Mouse (Mus musculus): Measurements from ENCODE around the gene Rnf214. TPM values are rescaled to one million over a fixed set of nuclear protein-coding genes. Genes with fewer than 3 reads are reported as not detected.
"Not testable (repeated sequence)": the region's sequence is repeated elsewhere in the genome, so short reads cannot be mapped to it uniquely, and the experiment has no call there.

Gene Rnf214
- polyA plus RNA-seq, 1 experiment from 2014 or later = 52.1 TPM

DNA sequence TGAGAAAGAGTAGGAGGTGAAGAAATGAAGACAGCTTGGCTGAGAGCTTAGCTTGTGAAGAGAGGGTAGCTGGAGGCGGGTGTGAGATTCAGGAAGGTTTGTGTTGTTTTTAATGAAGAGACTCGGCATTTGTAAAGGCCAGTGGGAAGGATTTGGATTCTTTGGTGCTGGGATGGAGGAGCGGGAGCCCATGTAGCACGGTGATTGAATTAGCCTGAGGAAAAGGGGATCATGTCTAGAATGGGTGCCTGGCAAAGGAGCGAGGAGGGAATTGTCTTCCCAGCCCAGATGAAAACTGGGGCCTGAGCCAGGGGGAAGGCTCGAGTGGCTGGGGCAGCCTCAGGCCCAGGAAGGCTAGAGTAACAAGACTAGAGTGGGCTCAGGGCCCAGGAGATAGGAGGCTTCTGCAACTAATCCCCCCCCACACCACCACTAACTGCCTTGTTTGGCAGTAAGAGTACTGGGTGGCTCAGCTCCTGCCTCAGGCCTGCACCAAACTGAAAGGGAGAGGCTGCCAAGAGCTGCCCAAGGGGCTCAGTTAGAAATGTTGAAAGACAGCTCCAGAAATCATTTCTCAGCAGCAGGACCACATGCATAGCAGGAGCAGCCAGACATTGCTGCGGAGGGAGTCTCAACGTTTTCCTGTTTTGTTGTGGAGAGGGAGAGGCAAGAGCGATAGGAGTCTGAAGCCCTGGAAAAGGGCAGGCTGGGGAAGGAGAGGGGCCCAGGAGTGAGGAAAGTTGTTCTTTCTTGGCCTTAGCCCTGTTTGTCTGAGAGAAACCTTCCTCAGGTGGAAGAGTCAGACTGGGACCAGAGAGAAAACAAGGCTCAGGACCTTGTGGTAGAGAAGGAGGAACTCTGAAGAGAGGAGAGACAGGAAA is 56.9 kb downstream of the Rnf214 start:
- Histone ChIP-seq H3K27me3 (no peaks in the 10 kb centered on the region), H3K9me3 (replicated peaks) (no peaks in the 10 kb centered on the region), H3K4me2 (replicated peaks) (peak overlapping the region; percentile 10; the same call in 1 of the 2 replicates), H3K9ac (no peak overlapping the region), H3K4me3 (replicated peaks) (no peak overlapping the region), H3K4me1 (peaks cover 29% of the 10 kb centered on the region), H3K27ac (replicated peaks) (peak overlapping the region; percentile 90), H3K36me3 (0 out of 2 replicates have a peak, but pooled peaks cover 14% of the 10 kb centered on the region)
- peak; percentile 81 for ATAC-seq (ENCODE audit: insufficient number of reproducible peaks, low FRiP score, low TSS enrichment, low read depth)
- WGBS = 28% methylated on average over 9 of the region's 9 CpGs

- H3K4me2 ChIP-seq (replicated peaks) = no peak overlapping the region
- H3K9ac ChIP-seq = no peak overlapping the region
- H3K27ac ChIP-seq (replicated peaks) = no peak overlapping the region
- no peaks in the 10 kb centered on the region for H3K36me3 ChIP-seq
- 74% methylated on average over 5 of the region's 5 CpGs for WGBS
- no peak overlapping the region for H3K4me3 ChIP-seq (replicated peaks)
- H3K27me3 ChIP-seq = no peaks in the 10 kb centered on the region
- H3K9me3 ChIP-seq (replicated peaks) = no peaks in the 10 kb centered on the region
- ATAC-seq (ENCODE audit: insufficient number of reproducible peaks, low FRiP score, low TSS enrichment, low read depth) = no peak
- peaks cover 29% of the 10 kb centered on the region for H3K4me1 ChIP-seq
Observed at GRCm38 (mm10) chr9:45846891-45847460, 59.7 kb downstream of the Rnf214 start.

DNA sequence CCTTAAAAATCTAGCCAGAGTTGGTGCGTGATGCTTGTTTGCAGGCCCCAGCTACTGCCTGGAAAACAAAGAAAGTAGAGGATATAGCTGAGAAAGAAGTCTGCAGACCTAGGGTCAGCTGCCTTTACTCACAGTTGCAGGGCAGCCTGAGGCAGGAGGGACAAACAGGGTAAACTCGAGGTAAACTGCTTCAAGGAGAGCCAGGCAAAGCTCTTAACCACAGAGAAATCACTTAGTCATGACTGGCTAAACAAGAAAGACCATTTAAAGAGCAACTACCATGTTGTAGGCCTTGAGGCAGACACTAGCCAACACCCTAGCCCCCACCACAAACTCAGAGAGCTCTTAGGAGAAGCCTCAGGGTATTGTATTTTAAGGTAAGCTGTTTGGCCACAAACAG is 60.5 kb downstream of the Rnf214 start:
- H3K36me3 ChIP-seq; H3K9me3 ChIP-seq (replicated peaks); H3K4me3 ChIP-seq (replicated peaks); H3K27ac ChIP-seq (replicated peaks); H3K27me3 ChIP-seq; H3K9ac ChIP-seq; H3K4me2 ChIP-seq (replicated peaks); ATAC-seq (ENCODE audit: insufficient number of reproducible peaks, low FRiP score, low TSS enrichment, low read depth): not testable (repeated sequence)
- peaks cover 34% of the 10 kb centered on the region for H3K4me1 ChIP-seq
- WGBS = 59% methylated on average over 2 of the region's 2 CpGs

DNA sequence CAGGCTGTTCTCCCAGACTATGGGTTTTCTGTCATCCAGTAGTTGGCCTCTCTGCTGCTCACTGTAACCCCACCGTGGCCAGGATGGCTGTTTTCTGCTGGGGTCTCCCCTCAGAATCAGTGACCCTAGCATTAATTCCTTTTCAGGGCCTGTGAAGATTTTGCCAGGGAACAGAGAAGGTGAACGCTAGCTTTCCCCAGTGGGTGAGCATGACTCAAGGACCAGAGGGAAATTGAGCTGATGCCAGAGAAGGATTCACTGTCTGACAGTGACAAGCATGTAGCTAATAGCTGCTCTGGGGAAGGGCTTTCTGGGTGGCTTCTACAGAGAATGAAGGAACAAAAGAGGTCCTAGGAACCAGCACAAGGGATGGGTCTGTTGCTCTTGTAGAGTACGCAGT is 61.2 kb downstream of the Rnf214 start:
- Histone ChIP-seq H3K4me2 (replicated peaks) (no peak overlapping the region), H3K9me3 (replicated peaks) (no peaks in the 10 kb centered on the region), H3K4me3 (replicated peaks) (no peak overlapping the region), H3K4me1 (peaks cover 35% of the 10 kb centered on the region), H3K27ac (replicated peaks) (no peak overlapping the region), H3K9ac (no peak overlapping the region), H3K36me3 (no peaks in the 10 kb centered on the region), H3K27me3 (no peaks in the 10 kb centered on the region)
- 77% methylated on average over 3 of the region's 3 CpGs for WGBS
- no peak for ATAC-seq (ENCODE audit: insufficient number of reproducible peaks, low FRiP score, low TSS enrichment, low read depth)

DNA sequence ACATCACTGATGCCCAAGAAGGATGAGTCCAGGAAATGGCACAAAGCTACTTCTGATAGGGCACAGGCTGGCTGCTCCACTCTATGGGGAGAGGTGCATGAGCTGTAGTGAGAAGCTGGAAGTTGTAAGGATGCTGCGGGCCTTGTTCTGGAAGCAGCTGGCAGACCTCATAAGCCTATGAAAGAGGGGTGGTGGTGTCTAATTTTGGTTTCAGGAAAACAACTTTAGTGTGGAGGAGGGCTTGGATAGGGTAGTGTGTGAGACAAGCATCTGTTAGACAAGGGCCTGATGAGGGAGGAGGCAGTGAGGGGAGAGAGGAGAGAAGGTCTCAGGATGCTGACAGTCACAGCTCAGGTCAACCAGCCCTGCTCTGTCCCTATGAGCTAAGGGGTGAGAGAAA is 62.9 kb downstream of the Rnf214 start:
- no peak for ATAC-seq (ENCODE audit: insufficient number of reproducible peaks, low FRiP score, low TSS enrichment, low read depth)
- WGBS = 93% methylated on average over 1 of the region's 1 CpGs
- no peaks in the 10 kb centered on the region for H3K9me3 ChIP-seq (replicated peaks)
- no peak overlapping the region for H3K27ac ChIP-seq (replicated peaks)
- H3K4me2 ChIP-seq (replicated peaks) = no peak overlapping the region
- no peaks in the 10 kb centered on the region for H3K36me3 ChIP-seq
- H3K9ac ChIP-seq = no peak overlapping the region
- H3K27me3 ChIP-seq = no peaks in the 10 kb centered on the region
- no peak overlapping the region for H3K4me3 ChIP-seq (replicated peaks)
- H3K4me1 ChIP-seq = peaks cover 33% of the 10 kb centered on the region

GRCm38 (mm10) chr9:45843007-45843406 is 63.7 kb downstream of the Rnf214 start:
- H3K36me3 ChIP-seq = no peaks in the 10 kb centered on the region
- no peak overlapping the region for H3K27ac ChIP-seq (replicated peaks)
- ATAC-seq (ENCODE audit: insufficient number of reproducible peaks, low FRiP score, low TSS enrichment, low read depth) = no peak
- no peaks in the 10 kb centered on the region for H3K9me3 ChIP-seq (replicated peaks)
- H3K4me2 ChIP-seq (replicated peaks) = no peak overlapping the region
- no peak overlapping the region for H3K4me3 ChIP-seq (replicated peaks)
- no peaks in the 10 kb centered on the region for H3K27me3 ChIP-seq
- 77% methylated on average over 5 of the region's 5 CpGs for WGBS
- no peak overlapping the region for H3K9ac ChIP-seq
- peaks cover 28% of the 10 kb centered on the region for H3K4me1 ChIP-seq

DNA sequence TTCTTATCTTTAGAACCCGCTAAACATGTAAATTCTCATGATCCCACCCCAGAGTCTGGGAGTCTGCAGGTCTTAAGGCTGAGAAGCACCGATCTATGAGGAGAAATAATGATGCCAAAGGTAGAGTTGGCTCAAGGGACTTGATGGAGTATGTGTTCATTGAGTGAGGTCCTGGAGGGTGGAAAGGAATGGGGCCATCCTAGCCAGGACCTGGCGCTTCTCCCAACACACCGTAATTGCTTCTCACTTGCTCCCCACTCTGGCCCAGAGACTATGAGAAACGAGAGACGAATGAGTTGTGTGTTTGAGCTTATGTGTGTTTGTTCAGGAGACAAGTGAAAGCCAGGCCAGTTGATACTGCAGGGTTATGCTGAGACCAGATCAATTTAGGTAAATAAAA is 65.3 kb downstream of the Rnf214 start:
- no peaks in the 10 kb centered on the region for H3K27me3 ChIP-seq
- no peak overlapping the region for H3K4me2 ChIP-seq (replicated peaks)
- no peak overlapping the region for H3K4me3 ChIP-seq (replicated peaks)
- no peak for ATAC-seq (ENCODE audit: insufficient number of reproducible peaks, low FRiP score, low TSS enrichment, low read depth)
- 79% methylated on average over 6 of the region's 6 CpGs for WGBS
- no peak overlapping the region for H3K9ac ChIP-seq
- H3K9me3 ChIP-seq (replicated peaks) = no peaks in the 10 kb centered on the region
- H3K27ac ChIP-seq (replicated peaks) = no peak overlapping the region
- no peaks in the 10 kb centered on the region for H3K36me3 ChIP-seq
- H3K4me1 ChIP-seq = peaks cover 30% of the 10 kb centered on the region

DNA sequence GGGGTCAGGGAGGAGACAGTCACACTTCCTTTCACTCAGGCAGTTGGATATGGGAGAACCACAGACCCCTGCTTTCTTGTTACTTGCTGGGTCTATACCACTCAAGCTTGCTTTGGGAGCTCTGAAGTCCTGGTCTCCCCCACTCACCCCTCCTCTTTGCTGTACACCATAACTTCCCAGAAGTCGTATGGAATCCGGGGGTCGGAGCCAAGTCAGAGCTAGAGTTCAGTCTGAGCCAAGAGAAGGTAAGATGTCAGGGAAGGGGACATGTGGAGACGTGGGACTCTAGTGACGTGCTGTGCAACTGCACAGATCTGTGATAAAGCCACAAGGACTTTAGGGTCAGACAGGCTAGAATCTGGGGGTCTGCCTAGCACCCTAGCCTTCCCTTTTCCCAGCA is 66.4 kb downstream of the Rnf214 start:
- peak overlapping the region; percentile 91 for H3K4me2 ChIP-seq (replicated peaks)
- peak overlapping the region; percentile 82 for H3K4me3 ChIP-seq (replicated peaks)
- 55% methylated on average over 5 of the region's 5 CpGs for WGBS
- peaks cover 30% of the 10 kb centered on the region for H3K4me1 ChIP-seq
- no peaks in the 10 kb centered on the region for H3K27me3 ChIP-seq
- no peak overlapping the region for H3K9ac ChIP-seq
- H3K36me3 ChIP-seq = no peaks in the 10 kb centered on the region
- no peak for ATAC-seq (ENCODE audit: insufficient number of reproducible peaks, low FRiP score, low TSS enrichment, low read depth)
- H3K9me3 ChIP-seq (replicated peaks) = no peaks in the 10 kb centered on the region
- no peak overlapping the region for H3K27ac ChIP-seq (replicated peaks)

GRCm38 (mm10) chr9:45839982-45840300 is 66.8 kb downstream of the Rnf214 start:
- WGBS = 70% methylated on average over 7 of the region's 7 CpGs
- no peaks in the 10 kb centered on the region for H3K27me3 ChIP-seq
- peak overlapping the region; percentile 82 for H3K4me3 ChIP-seq (replicated peaks)

GRCm38 (mm10) chr9:45839139-45839981 is 67.4 kb downstream of the Rnf214 start:
- ATAC-seq (ENCODE audit: insufficient number of reproducible peaks, low FRiP score, low TSS enrichment, low read depth) = no peak
- 12% methylated on average over 17 of the region's 17 CpGs for WGBS
- Histone ChIP-seq H3K27ac (replicated peaks) (peak overlapping the region; percentile 60; the same call in 1 of the 2 replicates), H3K9me3 (replicated peaks) (no peaks in the 10 kb centered on the region), H3K4me2 (replicated peaks) (peak overlapping the region; percentile 91), H3K9ac (peak overlapping the region; percentile 86), H3K4me1 (peaks cover 30% of the 10 kb centered on the region), H3K36me3 (no peaks in the 10 kb centered on the region), H3K4me3 (replicated peaks) (peak overlapping the region; percentile 82), H3K27me3 (no peaks in the 10 kb centered on the region)

More at GRCm38 (mm10) chr9:45839982-45840300, 66.8 kb downstream of the Rnf214 start:
- Histone ChIP-seq H3K4me1 (peaks cover 30% of the 10 kb centered on the region), H3K9ac (peak overlapping the region; percentile 86; the same call in 1 of the 2 replicates), H3K4me2 (replicated peaks) (peak overlapping the region; percentile 91), H3K27ac (replicated peaks) (no peak overlapping the region), H3K9me3 (replicated peaks) (no peaks in the 10 kb centered on the region), H3K36me3 (no peaks in the 10 kb centered on the region)
- no peak for ATAC-seq (ENCODE audit: insufficient number of reproducible peaks, low FRiP score, low TSS enrichment, low read depth)

Measured in embryonic facial prominence, embryonic 15.5 days (tissue).